Comparison of ENCODE assay signal across 7 mouse cellular contexts in genomic region chr11:78165761-78166109, GRCm38 (mm10). TPM values are rescaled to one million over a fixed set of nuclear protein-coding genes. Genes with fewer than 3 reads are reported as not detected.
DNase-seq lines count a peak whose midpoint lies in the region; ATAC-seq and TF ChIP-seq lines count a peak whose summit lies in the region.

No protein-coding gene starts in this region.

- TF ChIP-seq CTCF in spleen, adult 2 months (IDR thresholded peaks at IDR 0.05; ENCODE audit: extremely low read depth, insufficient read depth, insufficient read length, insufficient replicate concordance) = no peak

- peak overlapping the region; percentile 90 for H3K4me2 ChIP-seq in embryonic facial prominence, embryonic 11.5 days (ENCODE audit: low read depth, low read length)
- H3K4me2 ChIP-seq in limb, embryonic 12.5 days = peak overlapping the region; percentile 90
- H3K4me2 ChIP-seq in midbrain, embryonic 12.5 days (replicated peaks) = peak overlapping the region; percentile 75

- peaks cover 24% of the 10 kb centered on the region for H3K4me1 ChIP-seq in spleen, adult 2 months (ENCODE audit: control insufficient read depth, insufficient read depth, insufficient read length)
- peaks cover 9% of the 10 kb centered on the region for H3K4me1 ChIP-seq in embryonic facial prominence, embryonic 11.5 days (ENCODE audit: control insufficient read depth, insufficient read depth, low read length)
- H3K4me1 ChIP-seq in hindbrain, embryonic 10.5 days (replicated peaks) = peaks cover 50% of the 10 kb centered on the region
- peaks cover 41% of the 10 kb centered on the region for H3K4me1 ChIP-seq in limb, embryonic 12.5 days (replicated peaks)
- H3K4me1 ChIP-seq in midbrain, embryonic 12.5 days = peaks cover 27% of the 10 kb centered on the region

- TF ChIP-seq POLR2A in spleen, adult 2 months (IDR thresholded peaks at IDR 0.05; ENCODE audit: low read depth, low read length) = no peak

- H3K27me3 ChIP-seq in spleen, adult 2 months (ENCODE audit: control insufficient read depth, insufficient read depth, low read length) = no peaks in the 10 kb centered on the region
- no peaks in the 10 kb centered on the region for H3K27me3 ChIP-seq in embryonic facial prominence, embryonic 11.5 days (ENCODE audit: control insufficient read depth, insufficient read depth, low read length)
- peaks cover 14% of the 10 kb centered on the region for H3K27me3 ChIP-seq in hindbrain, embryonic 10.5 days (ENCODE audit: insufficient read depth, poor library complexity, severe bottlenecking)
- no peaks in the 10 kb centered on the region for H3K27me3 ChIP-seq in limb, embryonic 12.5 days
- H3K27me3 ChIP-seq in midbrain, embryonic 12.5 days = peaks cover 17% of the 10 kb centered on the region

- no peaks in the 10 kb centered on the region for H3K9me3 ChIP-seq in embryonic facial prominence, embryonic 11.5 days (replicated peaks; ENCODE audit: control insufficient read depth, low read length)
- no peaks in the 10 kb centered on the region for H3K9me3 ChIP-seq in hindbrain, embryonic 10.5 days
- H3K9me3 ChIP-seq in limb, embryonic 12.5 days = no peaks in the 10 kb centered on the region
- no peaks in the 10 kb centered on the region for H3K9me3 ChIP-seq in midbrain, embryonic 12.5 days

- peak overlapping the region; percentile 99 for H3K9ac ChIP-seq in embryonic facial prominence, embryonic 11.5 days (replicated peaks; ENCODE audit: low read length)
- peak overlapping the region; percentile 99 for H3K9ac ChIP-seq in limb, embryonic 12.5 days (replicated peaks)
- peak overlapping the region; percentile 99 for H3K9ac ChIP-seq in midbrain, embryonic 12.5 days (replicated peaks)

- 5% methylated on average over 16 of the region's 16 CpGs for WGBS in spleen, adult 2 months
- 3% methylated on average over 16 of the region's 16 CpGs for WGBS in embryonic facial prominence, embryonic 11.5 days
- WGBS in hindbrain, embryonic 10.5 days = 3% methylated on average over 16 of the region's 16 CpGs
- 3% methylated on average over 16 of the region's 16 CpGs for WGBS in limb, embryonic 12.5 days
- 4% methylated on average over 16 of the region's 16 CpGs for WGBS in midbrain, embryonic 12.5 days

- peak overlapping the region; percentile 75 for H3K27ac ChIP-seq in spleen, adult 2 months (ENCODE audit: insufficient read depth, low read length)
- H3K27ac ChIP-seq in embryonic facial prominence, embryonic 11.5 days (replicated peaks; ENCODE audit: low read depth, low read length) = peak overlapping the region; percentile 63
- peak overlapping the region; percentile 100 for H3K27ac ChIP-seq in hindbrain, embryonic 10.5 days
- H3K27ac ChIP-seq in limb, embryonic 12.5 days = peak overlapping the region; percentile 91
- peak overlapping the region; percentile 99 for H3K27ac ChIP-seq in midbrain, embryonic 12.5 days (replicated peaks)

- H3K36me3 ChIP-seq in spleen, adult 2 months (ENCODE audit: control insufficient read depth, insufficient read depth, low read length) = peaks cover 5% of the 10 kb centered on the region; the same call in 1 of the 2 replicates
- H3K36me3 ChIP-seq in embryonic facial prominence, embryonic 11.5 days (replicated peaks; ENCODE audit: control insufficient read depth, insufficient read depth, low read depth, low read length) = peaks cover 11% of the 10 kb centered on the region
- peaks cover 32% of the 10 kb centered on the region for H3K36me3 ChIP-seq in hindbrain, embryonic 10.5 days
- H3K36me3 ChIP-seq in limb, embryonic 12.5 days = peaks cover 32% of the 10 kb centered on the region
- peaks cover 21% of the 10 kb centered on the region for H3K36me3 ChIP-seq in midbrain, embryonic 12.5 days

- peak; percentile 32 for ATAC-seq in embryonic facial prominence, embryonic 11.5 days (replicated peaks; ENCODE audit: insufficient number of reproducible peaks, low FRiP score, low TSS enrichment, low read depth)
- 0 out of 2 replicates have a peak, but pooled peaks have one; percentile 0 for ATAC-seq in limb, embryonic 12.5 days (ENCODE audit: insufficient number of reproducible peaks, insufficient read depth, low FRiP score, low TSS enrichment, low read depth)
- peak; percentile 3; the same call in 1 of the 2 replicates for ATAC-seq in midbrain, embryonic 12.5 days (ENCODE audit: low FRiP score, low read depth)

- no peak for DNase-seq in spleen, adult 2 months (ENCODE audit: low read depth in 1 of 2, low spot score in 2 of 2)
- no peak for DNase-seq in spleen, adult 12 weeks (ENCODE audit: low spot score)
- no peak for DNase-seq in embryonic facial prominence, embryonic 11.5 days (ENCODE audit: low spot score)
- no peak for DNase-seq in hindbrain, embryonic 10.5 days (ENCODE audit: low spot score)
- DNase-seq in frontal cortex, postnatal 36 days (ENCODE audit: low spot score in 2 of 2) = no peak

- peak overlapping the region; percentile 70 for H3K4me3 ChIP-seq in spleen, adult 2 months (ENCODE audit: extremely low read depth, insufficient read depth, insufficient read length)
- peak overlapping the region; percentile 100 for H3K4me3 ChIP-seq in embryonic facial prominence, embryonic 11.5 days (ENCODE audit: low read depth, low read length)
- peak overlapping the region; percentile 100 for H3K4me3 ChIP-seq in hindbrain, embryonic 10.5 days
- peak overlapping the region; percentile 100 for H3K4me3 ChIP-seq in limb, embryonic 12.5 days (replicated peaks)
- peak overlapping the region; percentile 100 for H3K4me3 ChIP-seq in midbrain, embryonic 12.5 days

RNA-seq across cellular contexts. Expression of gene Traf4, which starts 0.3 kb away (rescaled TPM):
- 43.4 and 54.3 TPM in 2 replicates for polyA plus RNA-seq in spleen, adult 2 months (2012; rRNA removed)
- polyA plus RNA-seq in embryonic facial prominence, embryonic 11.5 days (2014; fragmentation: Nextera tagmentation; extraction: Ambion mirVana) = 84.9 and 91.8 TPM in 2 replicates
- 124 and 163 TPM in 2 replicates for polyA plus RNA-seq in hindbrain, embryonic 10.5 days (2016; fragmentation: Nextera tagmentation; extraction: Ambion mirVana)
- 115 and 128 TPM in 2 replicates for polyA plus RNA-seq in limb, embryonic 12.5 days (2016; fragmentation: Nextera tagmentation; extraction: Ambion mirVana)
- 126 and 138 TPM in 2 replicates for polyA plus RNA-seq in midbrain, embryonic 12.5 days (2016; fragmentation: Nextera tagmentation; extraction: Ambion mirVana)

RNA-seq across cellular contexts. Expression of gene Nek8, which starts 10.7 kb away (rescaled TPM):
- polyA plus RNA-seq in spleen, adult 2 months (2012; rRNA removed) = 17.6 and 20.4 TPM in 2 replicates
- 8.6 and 8.9 TPM in 2 replicates for polyA plus RNA-seq in embryonic facial prominence, embryonic 11.5 days (2014; fragmentation: Nextera tagmentation; extraction: Ambion mirVana)
- polyA plus RNA-seq in hindbrain, embryonic 10.5 days (2016; fragmentation: Nextera tagmentation; extraction: Ambion mirVana) = 11.3 and 12.1 TPM in 2 replicates
- polyA plus RNA-seq in limb, embryonic 12.5 days (2016; fragmentation: Nextera tagmentation; extraction: Ambion mirVana) = 18.3 and 20.4 TPM in 2 replicates
- 8.2 and 9.4 TPM in 2 replicates for polyA plus RNA-seq in midbrain, embryonic 12.5 days (2016; fragmentation: Nextera tagmentation; extraction: Ambion mirVana)

RNA-seq across cellular contexts. Expression of gene Tlcd1, which starts 10.8 kb away (rescaled TPM):
- 10.4 and 16.9 TPM in 2 replicates for polyA plus RNA-seq in spleen, adult 2 months (2012; rRNA removed)
- 8.9 and 10.9 TPM in 2 replicates for polyA plus RNA-seq in embryonic facial prominence, embryonic 11.5 days (2014; fragmentation: Nextera tagmentation; extraction: Ambion mirVana)
- 7.0 and 8.9 TPM in 2 replicates for polyA plus RNA-seq in hindbrain, embryonic 10.5 days (2016; fragmentation: Nextera tagmentation; extraction: Ambion mirVana)
- 11.6 and 11.9 TPM in 2 replicates for polyA plus RNA-seq in limb, embryonic 12.5 days (2016; fragmentation: Nextera tagmentation; extraction: Ambion mirVana)
- 6.0 and 8.0 TPM in 2 replicates for polyA plus RNA-seq in midbrain, embryonic 12.5 days (2016; fragmentation: Nextera tagmentation; extraction: Ambion mirVana)

RNA-seq across cellular contexts. Expression of gene Rpl23a, which starts 17.6 kb away (rescaled TPM):
- polyA plus RNA-seq in spleen, adult 2 months (2012; rRNA removed) = 126 and 169 TPM in 2 replicates
- polyA plus RNA-seq in embryonic facial prominence, embryonic 11.5 days (2014; fragmentation: Nextera tagmentation; extraction: Ambion mirVana) = 1,340 and 1,370 TPM in 2 replicates
- 1,007 and 1,099 TPM in 2 replicates for polyA plus RNA-seq in hindbrain, embryonic 10.5 days (2016; fragmentation: Nextera tagmentation; extraction: Ambion mirVana)
- 1,381 and 1,432 TPM in 2 replicates for polyA plus RNA-seq in limb, embryonic 12.5 days (2016; fragmentation: Nextera tagmentation; extraction: Ambion mirVana)
- polyA plus RNA-seq in midbrain, embryonic 12.5 days (2016; fragmentation: Nextera tagmentation; extraction: Ambion mirVana) = 905 and 958 TPM in 2 replicates

RNA-seq across cellular contexts. Expression of gene Rab34, which starts 22.5 kb away (rescaled TPM):
- 10.8 and 15.6 TPM in 2 replicates for polyA plus RNA-seq in spleen, adult 2 months (2012; rRNA removed)
- polyA plus RNA-seq in embryonic facial prominence, embryonic 11.5 days (2014; fragmentation: Nextera tagmentation; extraction: Ambion mirVana) = 139 and 140 TPM in 2 replicates
- polyA plus RNA-seq in hindbrain, embryonic 10.5 days (2016; fragmentation: Nextera tagmentation; extraction: Ambion mirVana) = 71.8 and 80.5 TPM in 2 replicates
- 149 and 157 TPM in 2 replicates for polyA plus RNA-seq in limb, embryonic 12.5 days (2016; fragmentation: Nextera tagmentation; extraction: Ambion mirVana)
- 54.9 and 68.1 TPM in 2 replicates for polyA plus RNA-seq in midbrain, embryonic 12.5 days (2016; fragmentation: Nextera tagmentation; extraction: Ambion mirVana)
